Mouse (Mus musculus): Measurements from ENCODE around the gene Baiap2l2.

- TF ChIP-seq CTCF (IDR thresholded peaks at IDR 0.05; ENCODE audit: insufficient read depth, low read depth, low read length) (no peak), POLR2A (IDR thresholded peaks at IDR 0.05; ENCODE audit: insufficient read depth, low read depth, low read length) (no peak)
Measured at GRCm38 (mm10) chr15:79287091-79287490, 1.8 kb upstream of the Baiap2l2 start.

All from olfactory bulb, adult 2 months (tissue).